Mouse (Mus musculus) brain, embryonic 14.5 days (tissue): ENCODE measurements around the gene Gabpb1. TPM values are rescaled to one million over a fixed set of nuclear protein-coding genes. Genes with fewer than 3 reads are reported as not detected.

Experiments used
- DNase-seq: peaks from one replicate; pipeline ENCODE4 v3.0.0-alpha.2; 2011; ENCODE audit warnings: low read depth
- CTCF ChIP-seq: fragments of 200-500 bp; IDR thresholded peaks from 2 replicates; pipeline ENCODE4 v1.5.1; 2012; ENCODE audit warnings: inconsistent platforms, mild to moderate bottlenecking, moderate library complexity, borderline replicate concordance; ENCODE audit not compliant: insufficient read depth, insufficient read length; ENCODE audit errors: extremely low read depth
- POLR2A ChIP-seq: fragments of 200-500 bp; IDR thresholded peaks from 2 replicates; pipeline ENCODE4 v1.6.1; 2012; ENCODE audit warnings: mild to moderate bottlenecking, inconsistent platforms, borderline replicate concordance; ENCODE audit not compliant: poor library complexity, insufficient read depth, insufficient read length, severe bottlenecking; ENCODE audit errors: extremely low read depth
- polyA plus RNA-seq: library from polyadenylated mRNA; depleted of rRNA; stranded (reverse); fragments of >200 nt; gene quantifications from 2 replicates; pipeline ENCODE4 v1.2.3, GENCODE M21; 2012

Gabpb1 gene
- polyA plus RNA-seq, 1 experiment, result 41.9 TPM

DNA sequence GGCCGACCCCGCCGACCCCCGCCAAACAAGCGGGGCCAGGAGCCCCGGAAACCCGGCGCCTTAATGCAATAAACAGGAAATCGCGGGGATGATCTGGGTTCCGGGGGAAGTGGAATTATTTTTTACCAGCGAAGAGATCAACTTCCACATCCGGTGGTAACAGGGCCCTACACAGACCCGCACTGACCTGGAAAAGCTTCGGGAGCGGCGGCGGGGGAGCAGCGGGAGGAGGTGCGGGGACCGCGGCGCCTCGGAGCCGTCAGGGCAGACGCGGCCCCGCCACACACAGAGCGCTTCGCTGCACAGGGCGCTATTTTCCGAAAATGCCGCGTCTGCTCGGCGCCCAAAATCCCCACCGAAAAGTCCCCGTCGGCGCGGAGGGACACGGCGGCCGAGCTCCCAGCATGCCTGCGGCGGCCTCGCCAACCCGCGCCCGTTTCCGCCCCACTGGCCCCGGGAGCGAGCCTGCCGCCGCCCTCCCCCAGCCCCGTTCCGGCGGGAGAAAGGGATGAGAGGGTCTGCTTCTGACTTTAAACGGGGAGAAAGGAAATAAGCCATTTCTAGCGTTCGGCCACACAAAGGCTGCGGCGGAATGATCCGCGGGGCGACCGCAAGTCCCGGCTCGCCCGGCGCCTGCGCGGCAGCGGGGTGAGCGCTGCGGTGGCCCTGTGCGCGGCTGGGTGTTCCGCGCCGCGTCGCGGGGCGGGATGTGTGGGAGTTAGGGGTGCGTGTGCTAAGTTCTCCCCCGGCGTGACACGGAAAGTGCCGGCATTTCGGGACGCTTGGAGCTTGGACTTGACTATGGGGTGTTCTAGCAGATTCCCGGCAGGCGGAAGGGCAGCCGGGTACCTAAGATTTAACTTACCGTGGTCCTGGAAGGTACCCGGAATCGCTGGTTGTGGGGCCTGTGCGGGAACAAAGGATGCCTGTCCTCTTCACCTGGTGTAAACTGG is 692 bp downstream of the Gabpb1 start:
- peak; percentile 97 for DNase-seq
- TF ChIP-seq CTCF, result no peak
- TF ChIP-seq POLR2A, result peak; percentile 98

GRCm38 (mm10) chr2:126674441-126675168 is 1.5 kb downstream of the Gabpb1 start:
- TF ChIP-seq CTCF, result no peak
- no peak for TF ChIP-seq POLR2A
- DNase-seq, result peak; percentile 54

- peak; percentile 7 for DNase-seq
- no peak for TF ChIP-seq POLR2A
- no peak for TF ChIP-seq CTCF
These were observed 2.6 kb downstream of the Gabpb1 start for GRCm38 (mm10) chr2:126673317-126674242.

DNA sequence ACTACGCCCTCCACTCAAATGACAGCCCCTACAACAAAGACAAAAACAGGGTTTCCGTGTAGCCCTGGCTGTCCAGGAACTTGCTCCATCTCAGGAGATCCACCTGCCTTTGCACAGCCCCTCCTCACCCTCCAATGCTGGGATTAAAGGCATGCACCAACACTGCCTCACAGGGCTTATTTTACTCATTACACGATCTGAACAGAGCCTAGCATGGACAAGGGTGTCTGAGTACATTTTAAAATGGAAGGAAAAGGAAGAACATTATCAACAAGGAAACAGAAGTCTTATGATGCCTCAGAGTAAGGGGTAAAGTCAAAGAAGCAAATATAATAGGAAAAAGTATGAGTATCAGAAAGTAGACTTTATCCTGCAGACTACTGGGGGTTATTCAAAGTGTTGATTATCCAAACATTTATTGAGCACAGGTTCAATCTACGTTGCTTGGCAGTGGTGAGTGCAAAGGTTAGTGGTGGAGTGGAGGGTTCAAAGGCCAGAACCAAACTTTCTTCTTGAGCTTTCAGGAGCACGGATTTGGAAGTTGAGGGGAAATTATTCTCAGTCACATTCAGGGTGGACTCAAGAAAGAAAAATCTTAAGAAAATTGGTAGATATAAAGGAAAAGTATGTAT is 7.4 kb downstream of the Gabpb1 start:
- DNase-seq, result no peak
- TF ChIP-seq POLR2A (no peak), CTCF (no peak)

DNA sequence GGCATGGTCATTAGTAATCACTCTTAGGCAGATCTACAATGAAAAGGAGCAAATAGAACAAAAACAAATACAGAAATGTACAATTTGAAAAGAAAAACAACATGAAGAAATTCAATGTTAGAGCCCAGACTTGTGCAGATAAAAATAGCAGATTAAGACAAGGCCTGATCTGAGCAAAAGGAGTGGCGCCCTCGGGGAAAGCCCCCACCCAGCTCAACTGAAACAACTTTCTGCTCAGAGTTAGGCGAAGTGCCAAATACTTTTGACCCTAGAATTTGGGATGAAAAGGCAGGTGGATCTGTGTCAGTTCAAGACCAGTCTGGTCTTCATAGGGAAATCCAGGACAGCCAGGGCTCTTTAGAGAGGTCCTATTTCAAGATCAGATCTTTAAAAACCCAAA is 10.2 kb downstream of the Gabpb1 start:
- DNase-seq, result no peak
- no peak for TF ChIP-seq CTCF
- TF ChIP-seq POLR2A, result no peak

- DNase-seq, result peak; percentile 80
- TF ChIP-seq CTCF (peak; percentile 36; the same call in 1 of the 2 replicates), POLR2A (no peak)
These were observed 12.7 kb downstream of the Gabpb1 start for GRCm38 (mm10) chr2:126663481-126663880.

DNA sequence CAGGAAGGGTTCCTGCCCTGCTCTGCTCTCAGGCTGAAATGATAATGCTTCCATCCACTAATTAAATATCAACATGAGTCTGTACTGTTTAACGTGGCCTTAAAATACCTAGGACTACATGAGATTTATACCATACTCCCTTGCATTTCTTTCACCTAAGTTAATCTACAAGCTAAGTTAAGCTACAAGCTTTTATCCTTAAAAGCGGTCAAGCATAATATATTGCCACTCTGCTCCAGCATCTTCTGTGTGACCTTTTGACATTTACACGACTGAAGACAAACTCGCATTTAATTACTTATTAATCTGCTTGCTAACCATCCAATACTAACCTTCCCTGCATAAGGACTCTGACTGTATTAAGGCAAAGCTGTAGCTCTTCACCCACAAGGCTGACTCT is 23.2 kb downstream of the Gabpb1 start:
- no peak for DNase-seq
- TF ChIP-seq POLR2A (no peak), CTCF (no peak)

GRCm38 (mm10) chr2:126647762-126648161 is 28.4 kb downstream of the Gabpb1 start:
- TF ChIP-seq CTCF, result no peak
- no peak for TF ChIP-seq POLR2A
- no peak for DNase-seq

DNA sequence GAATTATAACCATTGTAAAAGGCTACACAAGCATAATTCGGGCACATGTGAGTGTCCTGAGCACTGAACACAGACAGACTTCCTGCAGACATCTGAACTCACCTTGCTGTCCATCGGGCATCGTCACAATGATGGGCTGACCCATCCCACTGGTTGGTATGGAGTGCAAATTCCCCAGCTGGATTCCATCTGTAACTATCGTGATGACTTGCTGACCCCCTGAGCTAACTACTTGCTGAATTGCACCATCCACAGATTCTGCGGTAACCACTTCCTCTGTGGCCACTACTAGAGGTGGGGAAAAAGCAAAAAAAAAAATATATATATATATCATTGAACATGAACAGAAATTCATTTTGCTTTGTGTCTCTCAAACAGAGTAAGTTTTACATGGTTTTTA is 29.7 kb downstream of the Gabpb1 start:
- no peak for TF ChIP-seq POLR2A
- no peak for TF ChIP-seq CTCF
- DNase-seq, result no peak

- DNase-seq, result no peak
- no peak for TF ChIP-seq POLR2A
- no peak for TF ChIP-seq CTCF
These were observed 31.4 kb downstream of the Gabpb1 start for GRCm38 (mm10) chr2:126644768-126645167.
